Mouse (Mus musculus) MN1 (cell line): Measurements from ENCODE around the gene Rps3a1.
"Not testable (repeated sequence)": the region's sequence is repeated elsewhere in the genome, so short reads cannot be mapped to it uniquely, and the experiment has no call there.

Source experiments
- DNase-seq: peaks from one replicate; pipeline ENCODE4 v3.0.0-alpha.2; 2016; ENCODE audit warnings: low spot score

Rps3a1 gene

DNA sequence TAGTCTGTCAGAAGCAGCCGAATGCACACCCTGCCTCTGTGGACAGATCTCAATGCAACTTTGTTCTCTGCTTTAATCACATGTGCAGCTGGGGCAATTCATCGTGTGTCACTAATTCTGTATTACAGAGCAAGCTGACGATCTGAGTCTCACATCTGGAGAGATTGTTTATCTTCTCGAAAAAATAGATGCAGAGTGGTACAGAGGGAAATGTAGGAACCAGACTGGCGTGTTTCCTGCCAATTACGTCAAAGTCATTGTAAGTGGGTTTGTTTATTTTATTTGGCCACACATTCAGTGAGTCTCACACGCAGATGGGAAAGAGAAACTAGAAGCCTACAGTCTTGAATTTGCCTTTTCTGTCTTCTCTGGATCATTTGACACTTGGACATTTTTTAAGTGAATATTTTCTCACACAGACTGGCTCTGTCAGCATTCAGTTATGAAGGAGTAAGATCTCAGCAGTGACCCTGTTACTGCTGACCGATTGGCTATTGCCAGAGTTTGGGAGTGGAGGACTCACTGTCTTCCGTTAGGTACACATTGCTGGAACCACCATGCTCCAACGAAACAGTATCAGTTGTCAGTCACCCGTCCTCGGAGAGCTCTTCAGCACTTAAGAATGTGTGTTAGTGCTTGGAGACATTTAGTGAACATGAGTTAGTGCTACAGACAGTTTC, 27.7 kb downstream of the Rps3a1 start:
- DNase-seq, result no peak

DNA sequence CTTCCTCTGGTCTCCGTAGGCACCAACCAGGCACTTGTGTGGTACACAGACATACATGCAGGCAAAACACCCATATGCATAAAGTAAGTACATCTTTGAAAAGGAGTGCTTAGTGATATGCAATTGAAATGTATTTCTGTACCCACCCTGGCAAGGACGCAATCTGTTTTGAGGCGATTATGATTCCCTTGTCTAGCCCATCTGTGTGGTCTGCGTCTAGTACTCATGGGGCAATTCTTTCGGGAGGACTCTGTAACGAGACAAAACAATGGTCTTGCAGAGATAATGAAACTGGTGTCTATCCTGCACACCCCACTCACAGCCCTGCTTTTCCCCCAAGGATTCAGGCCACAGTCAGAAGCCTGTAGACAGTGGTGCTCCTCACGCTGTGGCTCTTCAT, 29.7 kb downstream of the Rps3a1 start:
- no peak for DNase-seq

DNA sequence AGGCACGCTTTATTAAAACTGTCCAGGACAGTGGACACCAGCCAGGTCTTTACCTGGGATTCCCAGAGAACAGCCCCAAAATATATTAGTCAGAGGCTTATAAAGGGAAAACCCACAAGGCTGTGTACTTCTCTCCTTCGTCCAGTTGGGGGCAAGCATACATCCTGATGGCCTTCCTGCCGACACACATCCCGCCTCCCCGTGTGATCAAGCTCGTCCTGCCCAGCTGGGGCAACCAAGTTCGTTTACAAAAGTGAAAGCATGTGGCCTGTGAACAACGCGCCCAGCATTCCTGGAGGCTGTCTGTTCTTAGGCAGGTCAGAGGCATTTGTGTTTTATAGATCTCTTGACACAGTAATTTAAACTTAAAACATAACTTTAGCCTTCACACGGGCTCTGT, 32.4 kb downstream of the Rps3a1 start:
- DNase-seq, result peak; percentile 11

DNA sequence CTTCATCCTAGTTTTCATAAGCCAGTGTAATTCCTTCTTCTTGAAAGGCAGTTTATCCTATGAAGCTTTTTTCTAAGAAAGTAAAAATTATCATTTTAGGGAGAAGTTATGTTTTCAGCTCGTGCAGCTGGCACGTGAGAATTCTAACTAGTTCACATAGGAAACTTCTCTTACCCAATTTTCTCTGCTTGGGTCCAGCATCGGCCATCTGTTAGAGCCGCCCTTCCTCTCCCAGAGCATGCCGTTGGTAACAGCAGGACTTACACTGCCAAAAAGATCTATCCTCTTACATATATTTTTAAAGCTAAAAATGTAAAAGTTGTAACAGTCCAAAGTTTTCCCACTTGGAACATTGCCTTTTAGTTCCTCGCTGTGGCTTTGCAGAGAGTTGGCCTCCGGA, 33.4 kb downstream of the Rps3a1 start:
- no peak for DNase-seq

DNA sequence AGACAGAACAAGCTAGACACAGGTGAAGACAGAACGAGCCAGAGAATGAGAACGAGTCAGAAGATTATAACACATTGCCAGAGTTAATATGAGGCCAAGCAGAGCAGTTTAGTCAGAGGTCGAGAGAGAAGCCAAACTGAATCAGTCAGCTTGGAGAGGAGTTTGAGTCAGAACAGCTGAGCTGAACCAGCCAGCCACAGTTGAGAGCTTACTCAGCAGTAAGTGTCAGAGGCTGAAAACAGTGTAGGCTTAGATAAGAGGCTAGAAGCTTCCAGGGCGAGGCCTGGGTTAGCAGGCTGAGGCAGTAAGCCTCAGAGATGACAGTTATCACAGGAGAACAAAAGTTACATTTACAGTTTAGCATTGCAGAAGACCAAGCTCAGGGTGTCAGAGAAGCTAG, 33.9 kb downstream of the Rps3a1 start:
- DNase-seq, result no peak

DNA sequence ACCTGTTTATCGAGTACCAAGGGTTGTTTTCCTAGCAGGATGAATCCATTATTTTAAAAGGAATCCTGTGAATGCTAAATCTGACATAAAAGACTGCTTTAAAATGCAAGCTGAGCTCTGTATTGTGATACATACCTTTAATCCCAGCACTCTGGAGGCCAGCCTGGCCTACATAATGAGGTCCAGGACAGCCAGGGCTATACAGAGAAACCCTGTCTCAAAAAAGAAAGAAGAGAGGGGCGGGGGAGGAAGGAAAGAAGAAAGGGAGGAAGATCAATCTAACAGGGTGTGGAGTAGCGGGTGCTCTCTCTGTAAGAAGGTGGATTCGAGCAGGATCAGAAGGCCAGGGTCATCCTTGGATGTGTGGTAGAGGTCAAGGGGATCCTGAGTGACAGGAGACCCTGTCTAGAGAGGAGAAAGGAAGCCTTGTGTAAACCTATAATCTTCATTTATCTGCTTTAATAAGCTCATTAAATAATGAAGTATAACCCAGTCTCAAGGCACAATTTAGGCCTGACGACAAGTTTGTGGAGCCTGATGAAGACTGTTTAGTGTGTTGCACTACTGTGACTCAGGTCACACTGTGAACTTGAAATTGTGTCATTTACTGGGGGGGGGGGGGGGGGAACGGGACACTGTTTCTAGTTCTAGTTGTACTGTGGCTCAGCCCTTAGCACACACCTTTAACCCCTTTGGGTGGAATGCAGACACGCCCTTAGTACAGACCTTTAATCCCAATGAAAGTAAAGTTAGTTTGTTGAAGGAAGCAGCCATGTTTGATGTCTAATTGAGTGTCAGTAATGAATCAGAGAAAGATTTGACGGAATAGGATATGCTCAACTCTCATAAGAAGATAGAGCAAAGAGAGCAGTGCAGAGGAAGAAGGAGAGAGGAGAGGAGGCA, 34.6 kb downstream of the Rps3a1 start:
- DNase-seq, result no peak

DNA sequence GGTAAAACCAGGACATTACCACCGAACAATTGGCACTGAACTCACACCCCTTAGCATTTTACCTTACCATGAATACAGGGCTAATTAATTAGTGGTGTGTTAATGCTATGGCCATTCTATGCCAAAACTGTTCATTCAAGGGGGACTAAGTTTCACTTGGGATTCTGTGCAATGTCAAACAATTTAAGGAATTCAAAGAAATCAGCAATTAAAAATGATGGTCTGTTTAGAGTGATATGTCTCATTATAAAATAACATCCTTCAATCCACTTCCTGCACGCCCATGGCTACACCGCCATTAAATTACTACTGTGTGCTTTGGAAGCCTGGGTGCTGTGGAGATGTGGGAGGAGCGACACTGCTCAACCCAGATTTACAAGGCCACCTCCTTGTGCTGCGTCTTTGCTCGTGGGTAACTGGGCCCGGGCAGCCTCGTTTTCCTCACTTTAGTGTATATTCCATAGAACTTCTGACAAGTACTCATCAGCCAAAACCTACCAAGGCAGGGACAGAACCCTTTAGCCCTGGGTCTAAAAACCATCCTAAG, 36.3 kb downstream of the Rps3a1 start:
- no peak for DNase-seq

DNA sequence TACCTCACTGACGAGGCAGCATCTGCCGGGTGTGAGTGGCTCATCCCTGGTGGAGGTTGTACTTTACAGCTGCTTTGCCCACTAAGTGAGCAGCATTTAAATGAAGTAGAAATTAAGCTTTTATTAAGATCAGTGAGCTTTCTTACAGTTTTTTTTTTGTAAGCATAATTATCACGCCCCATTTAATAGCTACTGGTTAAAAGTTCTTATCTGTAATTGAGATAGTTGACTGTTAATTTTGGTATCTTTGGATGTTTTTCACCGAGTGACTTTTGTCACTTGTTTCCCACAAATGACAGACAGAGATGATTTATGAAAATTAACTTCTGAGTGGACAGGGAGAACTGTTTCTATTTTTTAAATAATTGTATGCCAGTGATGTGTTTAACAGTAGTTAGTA, 37.6 kb downstream of the Rps3a1 start:
- DNase-seq, result no peak

DNA sequence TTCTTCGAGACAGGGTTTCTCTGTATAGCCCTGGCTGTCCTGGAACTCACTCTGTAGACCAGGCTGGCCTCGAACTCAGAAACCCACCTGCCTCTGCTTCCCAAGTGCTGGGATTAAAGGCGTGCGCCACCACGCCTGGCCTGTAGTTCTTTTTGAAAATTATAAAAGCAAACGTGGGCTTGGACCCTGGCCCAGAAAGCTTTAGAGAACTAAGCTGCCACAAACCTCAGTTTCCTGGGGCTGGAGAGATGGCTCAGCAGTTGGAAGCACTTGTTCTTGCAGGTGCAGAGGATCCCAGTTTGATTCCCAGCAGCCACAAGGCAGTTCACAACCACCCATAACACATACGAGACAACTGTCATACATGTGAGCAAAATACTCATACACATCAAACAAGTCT, 38.1 kb downstream of the Rps3a1 start:
- DNase-seq, result not testable (repeated sequence)

DNA sequence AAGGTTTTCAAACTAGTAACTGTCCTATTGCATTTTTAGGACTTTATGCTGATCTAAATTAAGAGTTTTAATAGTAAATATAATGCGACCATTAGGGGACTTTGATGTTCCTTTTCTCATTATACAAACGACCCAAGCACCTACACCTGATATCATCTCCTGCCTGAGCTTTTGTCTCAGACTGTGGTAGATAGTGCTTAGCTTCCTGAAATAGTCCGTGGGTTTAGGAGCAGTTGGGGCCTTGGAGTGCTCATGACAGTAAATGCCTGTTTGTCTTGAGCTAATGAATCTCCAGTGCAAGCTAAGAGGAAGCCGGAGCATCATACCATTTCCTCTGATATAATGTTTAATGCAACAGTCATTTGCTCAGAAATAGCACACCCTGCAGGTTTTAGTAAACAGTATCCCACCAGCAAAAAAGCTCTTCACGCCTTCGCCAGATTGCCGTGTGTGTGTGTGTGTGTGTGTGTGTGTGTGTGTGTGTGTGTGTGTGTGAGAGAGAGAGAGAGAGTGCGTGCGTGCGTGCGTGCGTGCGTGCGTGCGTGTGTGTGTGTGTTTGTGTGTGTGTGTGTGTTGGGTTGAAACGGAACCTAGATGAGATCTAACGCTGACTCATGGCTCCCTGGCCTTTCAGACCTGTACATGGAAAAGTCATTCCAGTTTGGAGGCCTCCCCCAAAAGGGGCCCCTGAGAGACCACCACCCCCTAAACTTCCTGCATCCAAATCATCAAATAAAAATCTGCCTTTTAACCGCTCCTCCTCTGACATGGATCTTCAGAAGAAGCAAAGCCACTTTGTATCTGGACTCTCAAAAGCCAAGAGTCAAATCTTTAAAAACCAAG, 38.8 kb downstream of the Rps3a1 start:
- no peak for DNase-seq

DNA sequence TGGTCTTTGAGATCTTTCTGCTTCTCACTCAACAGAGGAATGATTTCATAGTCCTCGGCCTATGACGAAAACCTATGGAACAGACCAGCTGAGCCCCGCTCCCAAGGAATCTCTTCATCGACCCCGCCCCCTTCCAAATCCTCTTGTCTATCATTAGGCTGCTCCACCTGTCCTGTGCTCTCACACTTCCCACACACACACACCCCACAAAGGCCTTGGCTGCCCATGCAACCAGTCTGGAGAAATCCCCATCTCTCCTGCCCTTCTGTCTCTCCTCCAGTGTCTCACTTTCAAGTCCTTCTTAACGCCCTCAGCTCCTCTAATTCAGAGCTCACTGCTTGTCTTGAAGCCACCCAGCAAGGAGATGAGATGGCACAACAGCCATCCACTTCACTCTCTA, 40.5 kb downstream of the Rps3a1 start:
- no peak for DNase-seq

DNA sequence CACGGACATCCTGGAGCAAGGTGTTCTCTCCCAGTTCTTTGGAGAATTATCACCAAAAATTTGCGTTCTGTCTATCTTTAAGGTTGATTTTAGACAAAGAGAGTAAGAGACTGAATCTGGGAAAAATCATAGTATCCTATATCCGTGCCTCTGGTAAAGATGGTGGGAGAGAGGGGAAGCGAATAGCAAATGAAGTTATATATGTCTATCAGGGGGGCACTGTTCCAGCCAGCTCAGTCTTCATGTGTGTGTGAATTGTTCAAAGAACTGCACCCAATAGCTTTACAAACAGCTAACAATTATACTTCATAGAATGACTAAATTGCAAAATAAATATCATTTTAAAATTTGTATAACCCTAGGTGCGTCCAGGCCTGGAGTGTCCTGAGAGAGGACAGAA, 48.6 kb downstream of the Rps3a1 start:
- no peak for DNase-seq

DNA sequence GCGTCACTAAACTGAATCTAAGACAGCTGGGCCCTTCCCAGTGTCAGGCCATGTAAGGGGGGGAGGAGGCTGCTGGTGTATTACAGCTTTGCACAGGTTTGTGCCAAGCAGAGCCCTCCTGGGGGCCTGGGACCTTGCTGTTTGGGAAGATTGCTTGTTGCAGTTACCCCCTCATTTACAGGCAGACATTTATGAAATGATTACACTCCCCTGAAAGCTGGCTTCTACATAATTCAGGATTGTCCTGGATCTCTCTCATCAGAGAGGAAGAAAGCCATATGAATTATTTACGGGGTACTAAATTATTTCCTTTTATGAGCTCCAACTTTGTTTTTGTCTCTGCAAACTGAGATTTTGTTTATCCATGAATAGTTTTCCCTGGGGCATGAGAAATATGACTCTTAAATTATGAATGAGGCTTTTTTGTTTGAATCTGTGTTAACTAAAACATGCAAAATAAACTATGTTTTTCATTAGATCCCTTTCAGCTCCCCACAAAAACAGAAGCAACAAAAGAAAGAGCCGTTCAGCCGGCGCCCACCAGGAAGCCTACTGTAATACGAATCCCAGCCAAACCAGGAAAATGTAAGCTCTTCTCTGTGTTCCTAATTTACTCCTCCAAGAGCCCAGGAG, 49.2 kb downstream of the Rps3a1 start:
- no peak for DNase-seq
